Mouse (Mus musculus): ENCODE results near the gene Gm4846. TPM values are rescaled to one million over a fixed set of nuclear protein-coding genes. Genes with fewer than 3 reads are reported as not detected.

Gene Gm4846
- polyA plus RNA-seq, 1 experiment from 2014 or later = not detected

Other genes with a start within 250 kb of the Gm4846 start
- 0.23 and 0.29 TPM in 2 replicates for gene Ildr2, start 243.4 kb downstream of the Gm4846 start, polyA plus RNA-seq (2016; fragmentation: Nextera tagmentation; extraction: Ambion mirVana)
- gene Tada1, start 118.5 kb downstream of the Gm4846 start, polyA plus RNA-seq (2016; fragmentation: Nextera tagmentation; extraction: Ambion mirVana) = 60.3 and 60.7 TPM in 2 replicates
- 24.9 and 29.0 TPM in 2 replicates for gene Pogk, start 87.7 kb downstream of the Gm4846 start, polyA plus RNA-seq (2016; fragmentation: Nextera tagmentation; extraction: Ambion mirVana)
- gene Gm4847, start 150.1 kb upstream of the Gm4846 start, polyA plus RNA-seq (2016; fragmentation: Nextera tagmentation; extraction: Ambion mirVana) = not detected in 2 replicates
- not detected in 2 replicates for gene Fmo9, start 184.3 kb upstream of the Gm4846 start, polyA plus RNA-seq (2016; fragmentation: Nextera tagmentation; extraction: Ambion mirVana)

Data from limb, embryonic 12.5 days (tissue).